Mouse (Mus musculus) heart, adult 9 months (tissue): ENCODE measurements around the gene Eif3l.

Source experiments
- DNase-seq, 2 experiments: peaks; one replicate each; pipeline ENCODE4 v3.0.0; 2022; ENCODE audit warnings: low spot score in 2 of 2

Gene Eif3l

DNA sequence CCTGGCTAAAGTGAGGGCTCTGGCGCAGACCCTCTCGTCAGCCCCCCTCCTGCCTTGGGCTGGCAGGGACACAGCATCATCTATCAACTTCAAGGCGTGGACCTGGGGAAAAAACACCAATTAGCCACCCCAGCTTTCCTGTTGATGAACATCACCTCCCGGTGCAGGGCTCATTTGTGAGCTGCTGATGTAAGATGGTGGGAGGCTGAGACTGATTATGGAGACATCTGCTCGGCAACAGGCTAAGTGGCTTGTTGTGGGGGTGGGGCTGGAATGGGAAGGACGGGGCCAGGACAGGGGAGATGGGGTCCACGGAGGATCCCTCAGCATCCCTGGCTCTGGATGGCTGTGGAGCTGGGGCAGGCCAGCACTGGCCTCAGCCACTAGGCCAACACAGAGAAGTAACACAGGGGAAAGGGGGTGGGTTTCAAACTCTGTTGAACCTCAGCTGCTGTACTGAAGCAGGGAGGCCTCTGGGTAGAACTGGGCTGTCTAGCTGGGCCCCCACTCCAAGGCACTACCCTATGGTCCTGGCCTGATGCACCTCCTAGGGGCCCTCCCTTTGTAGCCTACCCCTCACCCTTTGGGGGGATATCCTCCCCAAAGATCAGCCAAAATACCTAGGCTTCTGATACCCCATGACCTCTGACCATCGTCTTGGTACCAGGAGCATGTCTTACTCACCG, 24.7 kb upstream of the Eif3l start:
- DNase-seq: no peak

DNA sequence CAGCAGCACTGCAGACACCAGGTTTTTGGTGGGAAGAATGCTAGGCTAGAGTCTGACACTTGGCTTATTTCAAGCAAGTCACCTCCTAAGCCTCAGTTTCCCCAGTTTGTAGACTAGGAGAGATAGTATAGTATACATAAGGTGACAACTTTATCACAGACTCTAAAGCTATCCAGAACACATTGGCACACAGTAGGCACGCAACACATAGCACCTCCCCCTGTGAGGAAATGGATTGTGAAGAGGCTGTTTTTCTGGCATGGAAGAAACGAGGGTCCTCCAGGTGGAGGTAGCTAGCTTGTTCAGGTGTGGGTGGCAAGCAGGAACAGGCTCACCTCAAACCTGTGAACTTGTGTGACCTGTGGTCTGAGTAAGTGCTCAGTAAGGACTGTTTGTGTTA, 24.0 kb upstream of the Eif3l start:
- no peak for DNase-seq

DNA sequence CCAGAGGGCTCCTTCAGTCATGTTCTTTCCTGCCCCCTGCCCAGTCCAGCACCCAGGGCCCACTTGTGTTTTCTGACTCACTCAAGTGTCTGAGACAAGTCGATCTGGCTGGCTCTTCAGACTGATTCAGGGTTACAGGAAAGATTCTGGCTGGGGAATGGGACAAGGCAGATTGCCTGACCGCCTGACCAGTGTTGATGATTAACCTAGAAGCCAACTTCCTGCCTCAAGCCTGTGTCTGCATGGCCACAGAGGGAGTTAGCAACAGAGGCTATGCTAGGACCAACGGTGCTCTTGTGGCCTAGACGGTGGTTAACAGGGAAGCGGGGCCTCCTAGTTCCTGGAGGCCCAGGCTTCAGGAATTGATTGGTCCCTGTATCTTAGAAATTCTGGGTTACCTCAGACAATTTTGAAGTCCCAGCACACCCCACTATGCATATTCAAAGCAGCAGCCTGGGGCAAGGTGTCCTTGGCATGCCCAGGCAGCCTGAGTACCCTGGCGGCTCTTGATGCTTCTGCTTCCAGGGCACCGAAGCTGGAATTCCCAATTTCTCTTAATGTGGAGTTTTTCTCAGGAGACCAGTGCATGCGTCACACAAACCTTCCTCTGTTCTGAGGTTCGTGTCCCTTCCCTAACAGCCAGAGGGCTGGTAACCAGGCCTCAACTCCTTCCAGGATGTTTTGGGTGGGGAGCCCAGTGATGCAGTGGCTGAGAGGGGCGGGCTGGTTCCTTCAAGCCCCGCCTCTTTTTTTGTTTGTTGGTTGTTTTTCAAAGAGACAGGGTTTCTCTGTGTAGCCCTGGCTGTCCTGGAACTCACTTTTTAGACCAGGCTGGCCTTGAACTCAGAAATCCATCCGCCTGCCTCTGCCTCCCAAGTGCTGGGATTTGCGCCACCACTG, 23.3 kb upstream of the Eif3l start:
- DNase-seq: no peak

DNA sequence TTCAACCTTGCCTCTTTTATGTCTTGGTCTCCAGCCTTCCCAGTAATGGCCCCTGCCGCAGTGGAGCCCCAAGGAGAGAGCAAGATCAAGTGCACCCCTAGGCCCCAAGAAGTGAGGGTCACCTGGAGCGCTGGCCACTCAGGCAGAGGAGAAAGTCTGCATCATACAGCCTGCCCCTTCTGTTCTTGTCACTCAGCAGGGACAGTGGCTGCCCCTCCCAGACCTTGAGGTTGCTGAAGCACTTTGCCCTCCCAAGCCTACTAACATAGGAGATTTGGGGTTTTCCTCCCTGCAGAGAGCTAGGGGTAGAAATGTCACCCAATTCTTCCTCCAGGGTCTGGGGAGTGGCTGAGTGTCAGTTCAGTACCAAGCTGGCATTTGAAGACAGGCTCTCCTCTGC, 22.6 kb upstream of the Eif3l start:
- DNase-seq: no peak

DNA sequence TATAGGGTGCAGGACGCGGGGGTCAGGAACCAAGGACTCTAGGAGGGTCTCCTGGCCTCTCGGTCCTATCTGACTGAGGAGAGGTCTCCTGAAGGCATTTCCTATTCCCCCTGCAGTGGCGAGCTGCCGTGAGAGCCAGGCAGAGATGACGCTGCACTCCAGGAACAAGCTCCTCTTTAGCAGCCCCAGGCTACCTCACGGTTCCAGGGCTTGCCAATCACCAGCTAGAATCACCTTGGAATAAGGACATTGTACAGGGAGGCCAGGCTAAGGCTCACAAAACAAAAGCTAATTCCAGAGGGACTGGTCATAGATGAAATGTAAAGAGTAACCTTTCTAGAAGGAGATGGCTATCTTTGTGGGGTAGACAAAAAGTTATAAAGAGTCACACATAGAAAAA, 18.4 kb upstream of the Eif3l start:
- DNase-seq: no peak

DNA sequence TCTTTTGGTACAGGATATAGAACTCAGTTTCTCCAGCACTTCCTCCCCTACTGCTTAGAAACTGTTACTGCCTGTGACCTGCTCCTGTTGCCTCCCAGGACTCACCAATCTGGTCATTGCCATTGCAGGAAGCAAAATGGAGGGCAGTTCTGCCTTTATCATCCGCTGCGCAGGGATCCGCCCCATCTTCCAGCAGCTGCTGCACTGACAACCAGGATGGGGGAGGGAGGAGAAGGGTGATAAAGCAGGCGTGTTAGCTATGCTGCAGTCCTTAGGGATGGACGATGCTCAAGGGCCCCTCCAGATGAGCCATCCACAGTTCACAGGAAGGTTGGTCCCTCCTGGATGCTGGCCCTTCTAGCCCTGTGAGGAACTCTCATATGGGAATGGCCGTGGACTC, 17.1 kb upstream of the Eif3l start:
- DNase-seq: no peak

DNA sequence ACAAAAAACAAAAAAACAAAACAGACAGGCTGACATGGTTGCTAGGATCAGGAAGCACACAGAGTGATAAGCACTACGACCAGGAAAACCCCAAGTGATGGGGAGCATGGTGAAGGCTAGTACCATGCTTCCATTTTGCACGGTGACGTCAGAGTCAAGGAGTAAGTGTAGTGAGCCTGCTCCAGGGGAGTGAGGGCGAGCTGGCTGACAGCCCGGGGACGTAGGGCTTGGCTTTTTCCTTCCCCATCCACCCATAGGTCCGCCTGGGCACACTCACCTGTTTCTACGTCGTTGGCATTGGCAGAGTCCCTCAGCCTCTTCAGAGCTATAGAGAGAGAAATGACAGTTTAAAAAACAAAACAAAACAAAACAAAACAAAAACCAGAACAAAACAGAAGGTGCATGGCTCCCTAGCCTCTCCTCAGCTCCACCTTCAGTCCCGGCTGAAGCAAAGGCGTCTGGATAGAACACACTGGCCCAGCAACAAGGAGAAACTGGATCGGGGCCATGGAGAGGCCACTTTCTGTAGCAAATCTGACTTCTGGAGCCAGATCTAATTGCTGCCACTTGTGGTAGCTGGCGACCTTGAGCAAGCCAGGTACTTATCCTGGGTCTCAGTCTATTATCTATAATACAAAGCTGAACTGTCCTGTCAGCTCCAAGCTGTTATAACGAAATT, 14.0 kb upstream of the Eif3l start:
- no peak for DNase-seq

DNA sequence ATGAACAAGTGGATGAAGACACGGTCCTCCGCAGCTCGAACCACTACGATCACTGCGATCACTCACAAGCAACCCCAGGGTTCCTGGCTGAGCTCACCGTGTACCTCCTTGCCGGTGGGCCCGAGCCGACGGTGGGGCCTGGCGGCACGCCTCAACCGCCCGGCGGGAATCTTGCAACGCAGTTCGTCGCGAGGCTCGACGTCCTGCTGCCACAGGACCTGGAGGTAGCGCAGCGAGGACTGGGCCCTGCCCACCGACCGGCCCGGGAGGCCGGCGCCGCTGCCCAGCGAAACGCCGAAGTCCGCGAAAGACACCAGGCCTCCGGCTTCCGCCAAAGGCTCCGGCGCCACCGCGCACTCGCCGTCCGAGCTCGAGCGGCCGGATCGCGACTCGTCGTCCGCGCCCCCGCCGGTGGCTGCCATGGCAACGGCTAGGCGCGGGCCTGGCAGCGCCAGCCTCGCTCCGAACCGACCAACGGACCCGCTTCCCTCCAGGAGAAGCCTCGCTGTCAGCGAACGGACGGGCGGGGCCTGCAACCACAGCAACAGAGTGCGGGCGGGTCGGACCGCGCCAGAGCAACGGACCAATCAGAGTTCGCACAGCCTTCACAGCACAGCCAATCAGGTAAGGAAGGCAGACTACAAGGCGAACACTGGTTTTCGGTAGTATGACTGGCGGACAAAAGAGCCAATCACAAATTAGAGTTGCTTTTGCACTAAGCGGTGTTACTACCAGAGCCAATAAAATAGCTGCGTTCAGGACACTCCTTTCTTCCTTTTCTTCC, 12.4 kb upstream of the Eif3l start, which contains the start of gene Ankrd54:
Ankrd54 (minus strand) TSS at position 518 of the 784 bp plus-strand sequence.
- DNase-seq: peak; percentile 99 to 100

DNA sequence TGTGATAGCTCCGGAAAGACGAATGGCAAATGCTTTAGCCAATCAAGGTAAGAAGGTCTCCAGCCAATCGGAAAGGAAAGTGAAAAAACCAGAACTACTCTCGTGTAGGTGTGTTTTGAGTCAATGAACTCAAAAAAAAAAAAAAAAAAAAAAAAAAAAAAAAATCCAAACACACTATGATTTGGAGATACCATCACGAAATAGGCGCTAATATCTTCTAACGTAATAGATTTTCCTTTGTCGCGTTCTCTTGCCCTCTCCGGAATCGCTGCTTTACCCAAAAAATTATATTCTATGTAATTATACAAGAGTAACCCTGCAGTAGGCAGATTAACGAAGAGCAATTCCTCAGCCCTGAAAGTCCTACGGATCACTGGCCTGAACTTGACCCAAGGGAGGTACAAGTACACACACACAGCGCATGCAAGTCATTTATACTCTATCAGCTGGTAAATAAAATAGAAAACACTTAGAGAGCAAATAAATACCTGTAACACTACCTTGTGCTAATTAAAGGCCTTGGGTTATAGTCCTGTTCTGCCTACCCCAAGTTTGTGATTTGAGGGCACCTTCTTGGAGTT, 11.7 kb upstream of the Eif3l start:
- no peak for DNase-seq

DNA sequence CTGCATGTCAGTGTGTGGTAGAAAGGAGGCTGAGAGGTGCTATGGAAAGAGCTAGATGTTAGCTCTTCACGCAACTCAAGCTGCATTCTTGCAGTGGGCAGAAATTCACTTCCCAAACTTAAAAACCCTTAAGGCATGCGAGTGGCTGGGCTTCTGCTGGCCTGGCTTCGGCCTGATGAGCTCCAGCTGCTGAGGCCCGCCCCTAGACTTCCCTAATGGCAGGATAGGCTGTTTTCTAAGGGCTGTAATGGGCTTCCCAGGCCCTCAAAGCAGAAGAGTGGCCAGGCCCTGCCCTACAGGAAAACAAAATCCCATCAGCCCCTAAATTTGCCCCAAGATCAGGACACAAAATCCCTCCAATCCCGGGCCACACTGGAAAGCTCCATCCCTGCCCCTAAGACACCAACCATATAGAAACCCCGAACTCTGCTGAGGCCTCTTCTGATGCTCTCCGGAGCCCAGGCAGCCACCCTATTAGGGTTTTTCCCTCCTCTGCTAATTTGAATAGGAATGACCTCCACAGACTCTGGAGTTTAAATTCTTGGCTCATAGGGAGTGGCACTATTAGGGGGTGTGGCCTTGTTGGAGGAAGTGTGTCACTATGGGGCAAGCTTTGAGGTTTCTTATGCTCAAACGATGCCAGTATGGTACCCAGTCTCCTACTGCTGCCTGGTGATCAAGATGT, 9.8 kb upstream of the Eif3l start:
- DNase-seq: no peak

DNA sequence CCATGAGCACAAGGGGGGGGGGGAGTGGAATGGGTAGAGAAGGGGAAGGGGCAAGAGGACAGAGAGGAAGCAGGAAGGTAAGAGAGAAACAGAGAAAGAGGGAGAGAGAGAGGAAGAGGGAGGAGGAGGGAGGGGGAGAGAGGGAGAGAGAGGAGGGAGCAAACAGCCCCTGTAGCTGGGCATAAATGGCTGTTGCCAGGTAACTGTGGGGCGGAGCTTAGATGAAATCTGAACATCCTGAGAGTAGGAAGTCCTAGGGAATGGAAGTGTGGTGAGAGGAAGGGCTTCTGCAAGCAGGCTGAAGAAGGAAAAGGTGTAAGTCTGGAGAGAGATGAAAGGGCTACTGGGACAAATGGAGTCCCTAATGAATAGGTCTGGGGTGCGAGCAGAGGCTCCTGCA, 8.7 kb upstream of the Eif3l start:
- no peak for DNase-seq

DNA sequence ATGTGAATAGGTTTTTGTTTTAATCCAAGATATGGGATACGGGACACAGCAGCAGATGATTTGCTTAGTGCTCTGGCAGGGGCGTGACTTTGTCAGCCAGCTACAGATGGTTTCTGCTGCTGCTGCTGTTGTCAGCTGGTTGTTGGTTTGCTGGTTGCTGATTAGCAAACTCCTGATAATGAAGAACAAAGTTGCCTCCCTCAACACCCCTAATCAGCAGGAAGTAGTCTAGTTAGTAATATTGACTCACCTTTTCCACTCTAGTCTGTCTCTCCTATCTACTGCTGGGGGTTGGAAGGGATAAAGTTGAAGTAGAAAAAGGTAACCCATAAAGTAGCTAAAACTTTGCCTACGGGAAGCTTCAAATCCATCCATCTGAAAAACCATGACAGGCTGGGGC, 7.3 kb upstream of the Eif3l start:
- no peak for DNase-seq

DNA sequence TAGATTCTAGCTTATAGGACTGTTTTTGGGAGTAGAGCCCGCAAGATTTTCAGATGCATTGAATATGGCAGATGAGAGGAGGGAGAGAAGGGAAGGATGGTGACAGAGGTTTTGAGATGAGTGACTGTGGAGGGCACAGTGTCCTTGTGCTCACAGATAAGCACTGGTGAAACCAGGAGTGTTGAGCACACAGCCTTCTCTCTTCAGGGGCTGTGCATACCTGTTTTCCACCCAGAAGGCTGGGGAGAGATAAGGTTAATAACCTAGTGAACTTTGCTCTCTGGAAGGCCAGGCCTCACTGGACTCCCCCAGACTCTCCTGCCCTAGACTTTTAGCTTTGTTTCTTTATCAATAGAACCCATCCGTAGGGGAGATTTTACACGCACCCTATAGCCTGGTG, 6.6 kb upstream of the Eif3l start:
- no peak for DNase-seq

DNA sequence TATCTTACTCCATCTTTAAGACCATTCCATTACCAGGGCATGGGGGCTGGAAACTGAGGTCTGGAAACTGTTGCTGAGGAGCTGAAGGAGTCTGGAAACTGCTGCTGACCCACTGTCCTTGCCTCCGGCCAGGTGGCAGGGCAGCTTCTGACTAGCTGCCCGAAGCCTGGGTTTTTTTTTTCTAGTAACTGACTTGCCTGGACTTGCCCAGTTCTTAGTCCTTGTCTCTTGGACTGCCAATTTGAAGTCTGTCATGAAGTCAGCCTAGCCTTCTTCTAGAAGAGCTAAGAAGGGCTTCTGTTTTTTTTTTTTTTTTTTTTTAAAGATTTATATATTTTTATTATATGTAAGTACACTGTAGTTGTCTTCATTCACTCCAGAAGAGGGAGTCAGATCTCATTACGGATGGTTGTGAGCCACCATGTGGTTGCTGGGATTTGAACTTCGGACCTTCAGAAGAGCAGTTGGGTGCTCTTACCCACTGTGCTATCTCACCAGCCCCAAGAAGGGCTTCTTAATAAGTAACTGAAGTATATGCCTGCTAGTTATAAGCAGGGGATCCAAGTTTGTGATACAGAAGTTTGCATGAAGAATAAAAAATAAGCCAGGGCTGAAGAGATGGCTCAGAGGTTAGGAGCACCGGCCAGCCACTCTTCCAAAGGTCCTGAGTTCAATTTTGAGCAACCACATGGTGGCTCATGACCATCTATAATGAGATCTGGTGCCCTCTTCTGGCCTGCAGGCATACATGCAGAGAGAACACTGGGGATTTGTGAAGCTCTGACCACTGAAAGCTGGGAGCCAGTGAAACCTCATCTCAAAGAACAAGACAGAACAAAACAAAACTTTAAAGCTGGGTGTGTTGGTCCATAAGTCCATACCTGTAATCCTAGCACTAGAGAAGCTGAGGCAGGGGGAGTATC, 3.6 kb upstream of the Eif3l start:
- peak; percentile 26 to 41 for DNase-seq

DNA sequence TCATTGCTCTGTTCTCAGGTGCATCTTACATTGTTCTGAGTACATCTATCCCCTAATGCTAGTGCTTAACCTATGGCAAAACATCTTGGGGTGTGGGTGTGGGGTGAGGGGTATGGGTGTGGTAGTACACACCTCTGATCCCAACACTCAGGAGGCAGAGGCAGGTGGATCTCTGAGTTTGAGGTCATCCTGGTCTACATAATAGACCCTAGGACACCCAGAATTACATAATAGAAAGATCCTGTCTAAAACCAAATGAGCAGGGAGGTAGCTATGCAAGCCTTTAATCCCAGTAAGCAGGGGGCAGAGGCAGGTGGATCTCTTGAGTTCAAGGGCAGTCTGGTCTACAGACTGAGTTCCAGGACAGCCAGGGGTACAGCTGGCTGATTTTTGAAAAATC, 1.2 kb upstream of the Eif3l start:
- no peak for DNase-seq

DNA sequence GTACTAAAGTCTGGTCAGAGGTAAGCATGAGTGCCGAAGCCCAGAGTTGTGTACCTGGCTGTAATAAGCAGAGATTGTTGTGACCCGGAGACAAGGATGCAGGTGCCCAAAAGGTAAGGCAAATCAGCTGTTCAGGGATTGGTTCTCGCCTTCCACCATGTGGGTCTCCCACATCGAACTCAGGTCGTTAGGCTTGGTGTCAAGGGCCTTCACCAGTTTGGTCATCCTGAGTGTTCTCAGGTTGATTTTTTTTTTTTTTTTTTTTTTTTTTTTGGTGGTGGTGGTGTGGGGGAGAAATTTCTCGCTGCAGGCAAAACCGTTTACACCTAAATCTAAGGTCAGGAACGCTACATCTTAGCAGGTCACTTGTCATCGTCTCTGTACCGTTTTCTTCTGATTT, 533 bp upstream of the Eif3l start:
- DNase-seq: no peak

DNA sequence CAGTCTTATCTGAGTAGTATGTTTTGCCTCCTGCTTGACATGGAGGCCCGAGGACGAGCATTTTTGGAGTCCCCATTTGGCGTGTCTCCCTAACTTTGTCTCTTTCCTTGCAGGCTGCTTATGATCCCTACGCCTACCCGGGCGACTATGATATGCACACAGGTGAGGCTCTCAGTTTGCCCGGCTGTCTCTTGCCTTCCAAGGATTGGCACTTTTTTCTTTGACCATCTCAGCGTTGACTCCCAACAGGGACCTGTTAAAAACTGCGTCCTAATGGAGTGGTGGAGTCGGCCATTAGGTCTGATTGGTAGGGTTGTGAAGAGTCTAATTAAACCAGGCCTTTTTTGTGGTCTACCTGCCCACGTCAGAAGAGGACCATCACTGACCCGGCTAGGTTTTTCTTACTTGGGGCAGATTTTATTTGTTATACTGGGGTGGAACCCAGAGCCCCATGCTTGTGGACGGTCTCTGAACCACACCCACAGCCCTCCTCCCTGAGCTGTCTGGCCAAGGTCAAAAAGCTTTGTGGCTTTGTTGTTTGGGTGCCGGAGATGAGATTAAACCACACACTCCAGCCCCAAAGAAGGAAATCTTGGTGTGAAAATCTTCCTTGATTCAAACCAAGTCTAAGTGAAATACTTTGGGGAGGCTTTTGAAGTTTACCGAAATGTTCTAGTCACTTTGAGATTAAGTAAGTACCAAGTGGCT, 833 bp downstream of the Eif3l start:
- no peak for DNase-seq

DNA sequence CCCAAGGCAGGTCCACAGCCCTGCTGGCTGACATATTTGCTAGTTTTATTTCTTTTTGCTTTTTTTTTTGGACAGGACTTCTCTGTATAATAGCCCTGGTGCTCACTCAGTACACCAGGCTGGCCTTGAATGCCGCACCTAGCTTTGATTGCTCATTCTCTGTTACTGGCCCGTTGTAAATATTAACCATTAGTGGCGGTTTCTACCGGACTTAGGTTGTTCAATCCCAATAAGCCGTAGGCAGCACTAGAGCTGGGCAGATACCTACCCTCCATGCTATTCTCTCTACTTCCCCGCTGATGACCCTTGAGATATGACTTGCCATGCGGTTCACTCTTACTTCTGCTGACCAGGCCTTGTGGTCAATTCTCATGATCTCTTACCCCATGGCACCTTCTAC, 4.6 kb downstream of the Eif3l start:
- no peak for DNase-seq

DNA sequence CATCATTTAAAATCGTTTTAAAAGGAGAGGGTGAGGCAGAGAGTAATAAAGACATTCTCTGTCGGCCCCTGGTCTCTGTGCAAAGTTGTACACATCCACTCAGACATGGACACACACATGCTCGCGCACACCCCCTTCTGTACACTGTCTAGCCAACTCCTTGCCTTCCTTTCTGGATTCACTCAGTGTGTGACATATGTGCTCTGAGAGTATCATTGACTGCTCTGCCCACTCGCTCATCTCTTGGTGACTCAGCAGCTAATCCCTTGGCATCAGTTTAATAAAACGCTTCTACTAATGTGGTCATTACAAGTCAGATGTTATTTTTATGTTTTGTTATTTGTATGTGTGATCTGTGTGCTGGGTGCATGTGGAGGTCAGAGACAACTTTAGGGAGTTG, 17.3 kb downstream of the Eif3l start:
- DNase-seq: no peak
